Mouse (Mus musculus): Measurements from ENCODE around the gene Aldh1a1.
"Not testable (repeated sequence)": the region's sequence is repeated elsewhere in the genome, so short reads cannot be mapped to it uniquely, and the experiment has no call there.

Gene Aldh1a1

GRCm38 (mm10) chr19:20492491-20492890, at the start of gene Aldh1a1:
Gene Aldh1a1 (plus strand): TSS chr19:20492715.
- no peak for DNase-seq (ENCODE audit: low spot score)

GRCm38 (mm10) chr19:20447807-20448206, 44.7 kb upstream of the Aldh1a1 start:
- no peak for DNase-seq (ENCODE audit: low spot score)

GRCm38 (mm10) chr19:20449546-20449945, 43.0 kb upstream of the Aldh1a1 start:
- DNase-seq (ENCODE audit: low spot score), result peak; percentile 45

- no peak for DNase-seq (ENCODE audit: low spot score)
These were observed 41.5 kb upstream of the Aldh1a1 start for GRCm38 (mm10) chr19:20451045-20451444.

- no peak for DNase-seq (ENCODE audit: low spot score)
These were observed 8.0 kb upstream of the Aldh1a1 start for GRCm38 (mm10) chr19:20484497-20484896.

- no peak for DNase-seq (ENCODE audit: low spot score)
These were observed 565 bp upstream of the Aldh1a1 start for GRCm38 (mm10) chr19:20491950-20492349.

- DNase-seq (ENCODE audit: low spot score), result no peak
These were observed 4.0 kb downstream of the Aldh1a1 start for GRCm38 (mm10) chr19:20496476-20496875.

GRCm38 (mm10) chr19:20505359-20505758, 12.8 kb downstream of the Aldh1a1 start:
- no peak for DNase-seq (ENCODE audit: low spot score)

GRCm38 (mm10) chr19:20506936-20507615, 14.6 kb downstream of the Aldh1a1 start:
- peak; percentile 52 for DNase-seq (ENCODE audit: low spot score)

- DNase-seq (ENCODE audit: low spot score), result peak; percentile 30
These were observed 16.1 kb downstream of the Aldh1a1 start for GRCm38 (mm10) chr19:20508609-20509008.

GRCm38 (mm10) chr19:20511971-20512370, 19.5 kb downstream of the Aldh1a1 start:
- no peak for DNase-seq (ENCODE audit: low spot score)

- DNase-seq (ENCODE audit: low spot score), result no peak
These were observed 20.7 kb downstream of the Aldh1a1 start for GRCm38 (mm10) chr19:20513181-20513580.

GRCm38 (mm10) chr19:20513688-20514361, 21.3 kb downstream of the Aldh1a1 start:
- no peak for DNase-seq (ENCODE audit: low spot score)

GRCm38 (mm10) chr19:20516481-20516880, 24.0 kb downstream of the Aldh1a1 start:
- no peak for DNase-seq (ENCODE audit: low spot score)

GRCm38 (mm10) chr19:20529156-20529555, 36.6 kb downstream of the Aldh1a1 start:
- DNase-seq (ENCODE audit: low spot score), result not testable (repeated sequence)

GRCm38 (mm10) chr19:20529921-20530696, 37.6 kb downstream of the Aldh1a1 start:
- DNase-seq (ENCODE audit: low spot score), result no peak

GRCm38 (mm10) chr19:20536538-20536937, 44.0 kb downstream of the Aldh1a1 start:
- DNase-seq (ENCODE audit: low spot score), result no peak

GRCm38 (mm10) chr19:20541044-20541443, 48.5 kb downstream of the Aldh1a1 start:
- DNase-seq (ENCODE audit: low spot score), result no peak

GRCm38 (mm10) chr19:20541924-20542323, 49.4 kb downstream of the Aldh1a1 start:
- DNase-seq (ENCODE audit: low spot score), result no peak

- peak; percentile 7 for DNase-seq (ENCODE audit: low spot score)
These were observed 51.3 kb downstream of the Aldh1a1 start for GRCm38 (mm10) chr19:20543816-20544215.

- DNase-seq (ENCODE audit: low spot score), result no peak
These were observed 52.4 kb downstream of the Aldh1a1 start for GRCm38 (mm10) chr19:20544941-20545340.

GRCm38 (mm10) chr19:20547025-20547424, 54.5 kb downstream of the Aldh1a1 start:
- DNase-seq (ENCODE audit: low spot score), result no peak

- no peak for DNase-seq (ENCODE audit: low spot score)
These were observed 56.9 kb downstream of the Aldh1a1 start for GRCm38 (mm10) chr19:20549409-20549808.

All from embryo, embryonic 10.5 days (tissue).